Mouse (Mus musculus) kidney, adult 11 months (tissue): ENCODE data around the gene Ccdc188.

Experiments used
- DNase-seq: peaks from one replicate; pipeline ENCODE4 v3.0.0; 2022

The Ccdc188 gene

GRCm38 (mm10) chr16:18236676-18237501 lies 19.2 kb downstream of the Ccdc188 start:
- no peak for DNase-seq

- DNase-seq: no peak
Measured at GRCm38 (mm10) chr16:18241581-18241980, 23.9 kb downstream of the Ccdc188 start.

- DNase-seq: no peak
Measured at GRCm38 (mm10) chr16:18247521-18248399, 30.1 kb downstream of the Ccdc188 start.

GRCm38 (mm10) chr16:18248433-18249363 lies 31.0 kb downstream of the Ccdc188 start, which contains the start of the genes Trmt2a and Ranbp1:
Trmt2a (plus strand) TSS chr16:18248679.
Ranbp1 (minus strand) TSS chr16:18248732.
- peak; percentile 98 for DNase-seq

GRCm38 (mm10) chr16:18249364-18249967 lies 31.8 kb downstream of the Ccdc188 start:
- peak; percentile 36 for DNase-seq

GRCm38 (mm10) chr16:18250231-18250630 lies 32.6 kb downstream of the Ccdc188 start:
- DNase-seq: no peak

- DNase-seq: no peak
Measured at GRCm38 (mm10) chr16:18250828-18251790, 33.4 kb downstream of the Ccdc188 start.

GRCm38 (mm10) chr16:18252736-18253135 lies 35.1 kb downstream of the Ccdc188 start:
- DNase-seq: no peak

- no peak for DNase-seq
Measured at GRCm38 (mm10) chr16:18253866-18254265, 36.2 kb downstream of the Ccdc188 start.

- no peak for DNase-seq
Measured at GRCm38 (mm10) chr16:18258221-18258620, 40.5 kb downstream of the Ccdc188 start, which contains the start of gene Gm49776. Gm49776 (minus strand) TSS chr16:18258321.

GRCm38 (mm10) chr16:18265024-18265423 lies 47.3 kb downstream of the Ccdc188 start:
- DNase-seq: no peak

GRCm38 (mm10) chr16:18268182-18268581 lies 50.5 kb downstream of the Ccdc188 start:
- no peak for DNase-seq
